Mouse (Mus musculus) gastrocnemius, adult 18-20 months (tissue): Measurements from ENCODE around the gene Urb1. TPM values are rescaled to one million over a fixed set of nuclear protein-coding genes. Genes with fewer than 3 reads are reported as not detected.

Experiments
- DNase-seq: peaks from one replicate; pipeline ENCODE4 v3.0.0; 2021; ENCODE audit warnings: low spot score
- total RNA-seq, 2 experiments: library from RNA; stranded (reverse); gene quantifications; 2 replicates each; pipeline ENCODE4 v1.2.3; 2021

The Urb1 gene
- total RNA-seq, 2 experiments from 2014 or later = 5.1 to 5.2 TPM

DNA sequence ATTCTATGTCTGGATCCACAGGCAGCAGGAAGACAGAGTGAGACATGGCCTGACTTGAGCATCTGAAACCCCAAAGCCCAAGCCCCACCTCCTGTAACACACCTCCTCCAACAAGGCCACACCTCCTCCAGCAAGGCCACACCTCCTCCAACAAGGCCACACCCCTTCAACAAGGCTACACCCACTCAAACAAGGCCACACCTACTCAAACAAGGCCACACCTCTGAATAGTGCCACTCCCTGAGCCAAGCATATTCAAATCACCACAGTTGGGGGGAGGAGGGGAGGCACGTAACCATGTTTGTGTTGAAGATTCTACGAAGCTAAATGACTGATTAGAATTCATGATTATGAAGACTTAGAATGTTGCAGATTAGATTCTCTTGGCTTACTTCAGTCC lies 108.7 kb downstream of the Urb1 start:
- no peak for DNase-seq

Other genes starting within 250 kb of the Urb1 start
- under 1 TPM; 0.68 to 1.00 TPM for gene Mis18a, start 83.0 kb downstream of the Urb1 start, total RNA-seq
- gene Mrap, start 72.2 kb downstream of the Urb1 start, total RNA-seq = 1 to 10 TPM; 1.0 to 1.7 TPM
- under 1 TPM; 0.26 to 0.59 TPM for gene Eva1c, start 16.3 kb upstream of the Urb1 start, total RNA-seq
- gene Cfap298, start 124.7 kb upstream of the Urb1 start, total RNA-seq = 10 to 100 TPM; 34.0 to 37.1 TPM
- 10 to 100 TPM in 1 of 2 experiments, 1 to 10 TPM in 1; 7.7 to 14.0 TPM for gene Synj1, start 200.9 kb upstream of the Urb1 start, total RNA-seq
- gene Paxbp1, start 234.1 kb upstream of the Urb1 start, total RNA-seq = 1 to 10 TPM; 8.1 to 9.0 TPM